35 mouse cellular contexts compared by ENCODE assay signal in the genomic region with DNA sequence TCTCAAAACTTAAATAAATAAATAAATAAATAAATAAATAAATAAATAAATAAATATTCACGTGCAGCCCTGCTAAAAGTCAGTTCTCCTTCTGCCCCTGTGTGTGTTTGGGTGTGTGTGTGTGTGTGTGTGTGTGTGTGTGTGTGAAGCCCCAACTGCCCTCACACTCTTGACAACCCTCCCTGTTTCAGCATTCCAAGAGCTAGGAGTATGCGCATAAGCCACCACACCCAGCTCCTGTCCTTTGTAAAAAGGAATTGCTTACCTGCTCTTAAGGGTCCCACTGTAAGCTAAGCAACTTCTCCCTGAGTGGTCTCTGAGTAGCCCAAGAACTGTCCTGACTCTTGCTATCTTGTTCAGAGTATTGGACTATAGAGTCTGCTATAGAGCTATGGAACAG.
"Had no signal": no experiment of that assay in that cellular context is flagged by ENCODE, and none has a peak within 500 bp of the region (broad histone marks: within the 10 kb centered on the region; RNA-seq: fewer than 3 reads in every experiment).

No protein-coding gene starts in this region.

- H3K36me3 ChIP-seq: heart, embryonic 12.5 days; heart, embryonic 13.5 days; heart, embryonic 15.5 days; hindbrain, embryonic 10.5 days; hindbrain, embryonic 12.5 days; hindbrain, embryonic 13.5 days; hindbrain, embryonic 15.5 days; intestine, embryonic 15.5 days; kidney, embryonic 15.5 days had no signal

- ATAC-seq: hindbrain, embryonic 16.5 days; hindbrain, postnatal 0 days; inflammation-experienced regulatory T-cells, adult 6 months; intestine, embryonic 15.5 days; intestine, embryonic 16.5 days; intestine, postnatal 0 days had no signal

- H3K27ac ChIP-seq: heart, embryonic 13.5 days; heart, embryonic 15.5 days; hindbrain, embryonic 10.5 days; hindbrain, embryonic 12.5 days; hindbrain, embryonic 13.5 days; hindbrain, embryonic 14.5 days; hindbrain, embryonic 15.5 days; hindbrain, postnatal 0 days; intestine, embryonic 15.5 days; kidney, embryonic 15.5 days; kidney, postnatal 0 days; layer of hippocampus, adult 2 months; left cerebral cortex, adult 2 months had no signal

- DNase-seq: heart, postnatal 10 days; heart, postnatal 14 days; heart, postnatal 36 days; heart, postnatal 4 days; kidney, adult 11 months; kidney, adult 18-20 months; kidney, adult 2 months; kidney, adult 8-10 months; kidney, adult 9 months; kidney, postnatal 10 days; kidney, postnatal 14 days; kidney, postnatal 25 days; kidney, postnatal 36 days; kidney, postnatal 4 days; layer of hippocampus, adult 9-11 months; layer of hippocampus, postnatal 36 days had no signal

- H3K4me1 ChIP-seq: heart, embryonic 12.5 days; heart, embryonic 13.5 days; heart, embryonic 15.5 days; hindbrain, embryonic 15.5 days; intestine, embryonic 15.5 days; kidney, embryonic 15.5 days had no signal

- H3K4me3 ChIP-seq: heart, embryonic 12.5 days; heart, embryonic 13.5 days; heart, embryonic 15.5 days; hindbrain, embryonic 10.5 days; hindbrain, embryonic 12.5 days; hindbrain, embryonic 13.5 days; hindbrain, embryonic 15.5 days; intestine, embryonic 15.5 days; kidney, embryonic 15.5 days; layer of hippocampus, adult 2 months; left cerebral cortex, adult 2 months had no signal

- H3K9me3 ChIP-seq: heart, embryonic 15.5 days; hindbrain, embryonic 12.5 days; hindbrain, embryonic 13.5 days; hindbrain, embryonic 15.5 days; intestine, embryonic 15.5 days; kidney, embryonic 15.5 days had no signal

- H3K4me2 ChIP-seq: heart, embryonic 11.5 days; heart, embryonic 12.5 days; heart, embryonic 13.5 days; heart, embryonic 15.5 days; hindbrain, embryonic 12.5 days; hindbrain, embryonic 13.5 days; hindbrain, embryonic 14.5 days; hindbrain, embryonic 15.5 days; intestine, embryonic 15.5 days; kidney, embryonic 15.5 days had no signal

- H3K9ac ChIP-seq: heart, embryonic 12.5 days; heart, embryonic 13.5 days; heart, embryonic 15.5 days; hindbrain, embryonic 12.5 days; hindbrain, embryonic 13.5 days; hindbrain, embryonic 14.5 days; hindbrain, embryonic 15.5 days; intestine, embryonic 15.5 days; kidney, embryonic 15.5 days had no signal

- H3K27me3 ChIP-seq: heart, embryonic 12.5 days; heart, embryonic 13.5 days; heart, embryonic 15.5 days; hindbrain, embryonic 12.5 days; hindbrain, embryonic 13.5 days; hindbrain, embryonic 15.5 days; intestine, embryonic 15.5 days; kidney, embryonic 15.5 days had no signal
